Mouse (Mus musculus) cerebellum, adult 2 months (tissue): ENCODE data around the gene Fgf18. TPM values are rescaled to one million over a fixed set of nuclear protein-coding genes. Genes with fewer than 3 reads are reported as not detected.

Experiments used
- DNase-seq, 2 experiments: peaks; one replicate each; pipeline ENCODE4 v3.0.0; 2021
- H3K27ac ChIP-seq: fragments of 200-500 bp; 2 replicates; pipeline ENCODE4 v1.5.1; 2012; ENCODE audit warnings: low read length, control low read depth, inconsistent platforms; ENCODE audit not compliant: insufficient read depth
- H3K27me3 ChIP-seq: fragments of 200-500 bp; 2 replicates; pipeline ENCODE4 v1.6.1; 2012; ENCODE audit warnings: inconsistent platforms, mild to moderate bottlenecking, low read length, moderate library complexity; ENCODE audit not compliant: control insufficient read depth, insufficient read depth
- H3K4me1 ChIP-seq: fragments of 200-500 bp; 2 replicates; pipeline ENCODE4 v1.6.1; 2011; ENCODE audit warnings: low read length; ENCODE audit not compliant: control insufficient read depth, insufficient read depth
- H3K4me3 ChIP-seq: fragments of 200-500 bp; replicated peaks from 2 replicates; pipeline ENCODE3; 2011; ENCODE audit warnings: mild to moderate bottlenecking, low read depth, low read length, control low read depth; ENCODE audit not compliant: insufficient read depth
- CTCF ChIP-seq: fragments of 200-500 bp; IDR thresholded peaks from 2 replicates; pipeline ENCODE4 v1.5.1; 2011; ENCODE audit warnings: low read depth, mild to moderate bottlenecking, control low read depth, low read length, moderate library complexity, borderline replicate concordance; ENCODE audit not compliant: insufficient read depth
- POLR2A ChIP-seq: fragments of 200-500 bp; IDR thresholded peaks from 2 replicates; pipeline ENCODE4 v1.6.1; 2011; ENCODE audit warnings: low read length, control low read depth, borderline replicate concordance; ENCODE audit not compliant: insufficient read depth
- WGBS: fragments of 180-500 bp; shearing (Covaris S2); methylation state at CpG from one replicate; pipeline ENCODE4 v1.1.7; 2018; 5-methylcytosine and 5-hydroxymethylcytosine counted together
- polyA plus RNA-seq: library from polyadenylated mRNA; depleted of rRNA; stranded (reverse); fragments of >200 nt; gene quantifications from 2 replicates; pipeline ENCODE4 v1.2.3, GENCODE M21; 2012

Gene Fgf18
- polyA plus RNA-seq, 1 experiment: 7.2 TPM

- H3K4me3 ChIP-seq: no peak overlapping the region
- no peak overlapping the region for H3K27ac ChIP-seq
- H3K27me3 ChIP-seq: peaks cover 3% of the 10 kb centered on the region; the same call in 1 of the 2 replicates
- DNase-seq: no peak
- TF ChIP-seq CTCF (no peak), POLR2A (no peak)
- WGBS: 75% methylated on average over 7 of the region's 7 CpGs
- H3K4me1 ChIP-seq: no peaks in the 10 kb centered on the region; the same call in 1 of the 2 replicates
Observed at GRCm38 (mm10) chr11:33119116-33119515, 28.1 kb downstream of the Fgf18 start.

GRCm38 (mm10) chr11:33118480-33118879, 28.7 kb downstream of the Fgf18 start:
- no peak for TF ChIP-seq POLR2A
- no peak for TF ChIP-seq CTCF
- 78% methylated on average over 6 of the region's 6 CpGs for WGBS
- Histone ChIP-seq H3K4me1 (no peaks in the 10 kb centered on the region; the same call in 1 of the 2 replicates), H3K27me3 (peaks cover 3% of the 10 kb centered on the region; the same call in 1 of the 2 replicates), H3K27ac (no peak overlapping the region), H3K4me3 (no peak overlapping the region)
- no peak for DNase-seq

- 60% methylated on average over 3 of the region's 3 CpGs for WGBS
- H3K4me1 ChIP-seq: no peaks in the 10 kb centered on the region
- DNase-seq: no peak
- H3K4me3 ChIP-seq: no peak overlapping the region
- H3K27ac ChIP-seq: no peak overlapping the region
- H3K27me3 ChIP-seq: no peaks in the 10 kb centered on the region; the same call in 1 of the 2 replicates
- no peak for TF ChIP-seq CTCF
- TF ChIP-seq POLR2A: no peak
Observed at GRCm38 (mm10) chr11:33115796-33116195, 31.4 kb downstream of the Fgf18 start.

- no peaks in the 10 kb centered on the region for H3K4me1 ChIP-seq
- H3K27ac ChIP-seq: no peak overlapping the region
- H3K27me3 ChIP-seq: no peaks in the 10 kb centered on the region; the same call in 1 of the 2 replicates
- peak; percentile 49 to 69 for DNase-seq
- WGBS: 0% methylated on average over 1 of the region's 1 CpGs
- TF ChIP-seq POLR2A: no peak
- TF ChIP-seq CTCF: no peak
- no peak overlapping the region for H3K4me3 ChIP-seq
Observed at GRCm38 (mm10) chr11:33112407-33112806, 34.8 kb downstream of the Fgf18 start.

- Histone ChIP-seq H3K27me3 (no peaks in the 10 kb centered on the region; the same call in 1 of the 2 replicates), H3K4me3 (no peak overlapping the region), H3K4me1 (no peaks in the 10 kb centered on the region), H3K27ac (no peak overlapping the region)
- WGBS: 76% methylated on average over 2 of the region's 2 CpGs
- DNase-seq: no peak
- no peak for TF ChIP-seq POLR2A
- TF ChIP-seq CTCF: no peak
Observed at GRCm38 (mm10) chr11:33110111-33110510, 37.1 kb downstream of the Fgf18 start.

GRCm38 (mm10) chr11:33107540-33107939, 39.7 kb downstream of the Fgf18 start:
- no peak for TF ChIP-seq CTCF
- TF ChIP-seq POLR2A: no peak
- Histone ChIP-seq H3K4me1 (no peaks in the 10 kb centered on the region), H3K27ac (no peak overlapping the region), H3K4me3 (no peak overlapping the region), H3K27me3 (no peaks in the 10 kb centered on the region)
- WGBS: 85% methylated on average over 3 of the region's 3 CpGs
- DNase-seq: no peak

- Histone ChIP-seq H3K4me1 (no peaks in the 10 kb centered on the region; the same call in 1 of the 2 replicates), H3K27me3 (peaks cover under 1% of the 10 kb centered on the region; the same call in 1 of the 2 replicates), H3K27ac (no peak overlapping the region), H3K4me3 (no peak overlapping the region)
- DNase-seq: no peak
- TF ChIP-seq CTCF: no peak
- no peak for TF ChIP-seq POLR2A
- 4% methylated on average over 8 of the region's 8 CpGs for WGBS
Observed at GRCm38 (mm10) chr11:33104911-33105316, 42.3 kb downstream of the Fgf18 start.

- DNase-seq: no peak
- no peak for TF ChIP-seq CTCF
- no peak for TF ChIP-seq POLR2A
- no peaks in the 10 kb centered on the region; the same call in 1 of the 2 replicates for H3K4me1 ChIP-seq
- H3K27me3 ChIP-seq: peaks cover 2% of the 10 kb centered on the region; the same call in 1 of the 2 replicates
- no peak overlapping the region for H3K27ac ChIP-seq
- no peak overlapping the region for H3K4me3 ChIP-seq
- WGBS: 76% methylated on average over 13 of the region's 13 CpGs
Observed at GRCm38 (mm10) chr11:33103291-33103943, 43.8 kb downstream of the Fgf18 start.
